Mouse (Mus musculus): ENCODE results near the gene Mecom. TPM values are rescaled to one million over a fixed set of nuclear protein-coding genes. Genes with fewer than 3 reads are reported as not detected.

The Mecom gene
- 10.8 TPM for polyA plus RNA-seq (2014; fragmentation: Illumina TruSeq; extraction: RNeasy Lipid Tissue Mini Kit (QIAGEN cat#74804); ENCODE audit: insufficient read depth, low read depth, low replicate concordance)

GRCm38 (mm10) chr3:30547908-30548307, at the start of gene Mecom:
Gene Mecom, minus strand, starts transcription at chr3:30548008.

Other genes with a start within 250 kb of the Mecom start
- gene Actrt3, start 51.9 kb upstream of the Mecom start, polyA plus RNA-seq (2014; fragmentation: Illumina TruSeq; extraction: RNeasy Lipid Tissue Mini Kit (QIAGEN cat#74804); ENCODE audit: insufficient read depth, low read depth, low replicate concordance): not detected
- gene Mynn, start 54.1 kb upstream of the Mecom start, polyA plus RNA-seq (2014; fragmentation: Illumina TruSeq; extraction: RNeasy Lipid Tissue Mini Kit (QIAGEN cat#74804); ENCODE audit: insufficient read depth, low read depth, low replicate concordance): 9.8 TPM
- gene Lrriq4, start 96.5 kb upstream of the Mecom start, polyA plus RNA-seq (2014; fragmentation: Illumina TruSeq; extraction: RNeasy Lipid Tissue Mini Kit (QIAGEN cat#74804); ENCODE audit: insufficient read depth, low read depth, low replicate concordance): not detected
- gene Lrrc34, start 99.9 kb upstream of the Mecom start, polyA plus RNA-seq (2014; fragmentation: Illumina TruSeq; extraction: RNeasy Lipid Tissue Mini Kit (QIAGEN cat#74804); ENCODE audit: insufficient read depth, low read depth, low replicate concordance): 3.9 TPM
- 0.38 TPM for gene Lrrc31, start 151.8 kb upstream of the Mecom start, polyA plus RNA-seq (2014; fragmentation: Illumina TruSeq; extraction: RNeasy Lipid Tissue Mini Kit (QIAGEN cat#74804); ENCODE audit: insufficient read depth, low read depth, low replicate concordance)
- gene Samd7, start 198.3 kb upstream of the Mecom start, polyA plus RNA-seq (2014; fragmentation: Illumina TruSeq; extraction: RNeasy Lipid Tissue Mini Kit (QIAGEN cat#74804); ENCODE audit: insufficient read depth, low read depth, low replicate concordance): not detected
- gene Sec62, start 244.9 kb upstream of the Mecom start, polyA plus RNA-seq (2014; fragmentation: Illumina TruSeq; extraction: RNeasy Lipid Tissue Mini Kit (QIAGEN cat#74804); ENCODE audit: insufficient read depth, low read depth, low replicate concordance): 87.7 TPM